Mouse (Mus musculus) heart, postnatal 25 days (tissue): ENCODE measurements around the gene Foxp4. TPM values are rescaled to one million over a fixed set of nuclear protein-coding genes. Genes with fewer than 3 reads are reported as not detected.

Experiments used
- DNase-seq: peaks from one replicate; pipeline ENCODE4 v3.0.0; 2022; ENCODE audit warnings: low spot score
- intact Hi-C: fragments of 180-260 bp; cut with DNase I; formaldehyde crosslinking; loops from one replicate; pipeline ENCODE4 v1.15.1; 2025
- total RNA-seq, 2 experiments: library from RNA; stranded (reverse); gene quantifications; 2 replicates each; pipeline ENCODE4 v1.2.3; 2021

The Foxp4 gene
- total RNA-seq, 2 experiments from 2014 or later: 9.4 to 9.6 TPM

GRCm38 (mm10) chr17:47937926-47938600, 13.6 kb upstream of the Foxp4 start:
- intact Hi-C loops: no loop called here
- DNase-seq: no peak

DNA sequence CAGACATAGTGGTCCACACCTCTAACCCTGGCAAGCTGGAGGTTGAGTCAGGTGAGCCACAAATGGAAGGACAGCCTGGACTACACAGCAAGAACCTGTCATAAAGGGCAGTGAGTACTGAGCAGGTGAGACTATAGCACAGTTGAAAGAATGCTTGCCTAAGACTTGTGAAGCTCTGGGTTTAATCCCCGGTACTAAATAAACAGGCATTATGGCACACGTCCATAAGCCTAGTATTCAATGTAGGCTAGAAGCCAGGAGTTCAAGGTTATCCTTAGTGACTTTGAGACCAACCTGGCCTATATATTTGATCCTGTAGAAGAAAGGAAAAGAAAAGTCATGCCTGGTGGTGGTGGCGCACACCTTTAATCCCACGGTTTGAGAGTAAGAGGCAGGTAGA, 12.1 kb upstream of the Foxp4 start:
- no peak for DNase-seq
- intact Hi-C loops: no loop called here

DNA sequence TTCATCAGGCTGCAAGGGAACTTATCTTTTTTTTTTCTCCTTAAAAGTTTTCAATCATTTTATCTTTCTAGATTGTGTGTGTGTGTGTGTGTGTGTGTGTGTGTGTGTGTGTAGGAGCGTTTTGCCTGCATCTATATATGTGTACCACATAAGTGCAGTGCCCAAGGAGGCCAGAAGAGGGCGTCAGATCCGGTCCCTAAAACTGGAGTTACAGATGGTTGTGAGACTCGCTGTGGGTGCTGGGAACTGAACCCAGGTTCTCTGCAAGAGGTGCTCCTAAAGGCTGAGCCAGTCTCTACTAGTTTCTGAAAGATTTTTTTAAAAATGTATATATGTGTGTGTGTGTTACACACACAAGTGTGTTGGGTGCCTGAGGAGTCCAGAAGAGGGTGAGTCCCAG, 5.0 kb upstream of the Foxp4 start:
- intact Hi-C loops: no loop called here
- DNase-seq: no peak

DNA sequence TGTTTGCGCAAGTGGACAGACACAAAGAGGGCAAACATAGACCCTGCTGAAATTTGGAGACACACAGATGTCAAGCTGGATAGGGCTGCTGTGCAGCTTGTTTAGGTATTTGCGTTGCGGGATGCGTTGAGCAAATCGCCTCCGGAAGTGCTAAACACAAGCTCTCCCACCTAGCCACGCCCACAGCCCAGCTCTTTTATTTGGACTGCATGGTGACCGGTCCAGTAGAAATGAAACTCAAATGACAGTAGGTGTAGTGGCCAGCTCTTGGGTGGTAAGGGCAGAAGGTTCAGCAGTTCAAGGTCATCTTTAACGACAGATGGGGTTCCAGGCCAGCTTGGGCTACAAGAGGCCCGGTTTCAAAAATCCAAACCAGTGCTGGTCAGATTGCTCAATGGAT, 1.5 kb upstream of the Foxp4 start:
- DNase-seq: no peak
- intact Hi-C loops: loop anchor here (2.0 kb wide), 1 partner anchor 117 kb away; no protein-coding TSS in a partner anchor

DNA sequence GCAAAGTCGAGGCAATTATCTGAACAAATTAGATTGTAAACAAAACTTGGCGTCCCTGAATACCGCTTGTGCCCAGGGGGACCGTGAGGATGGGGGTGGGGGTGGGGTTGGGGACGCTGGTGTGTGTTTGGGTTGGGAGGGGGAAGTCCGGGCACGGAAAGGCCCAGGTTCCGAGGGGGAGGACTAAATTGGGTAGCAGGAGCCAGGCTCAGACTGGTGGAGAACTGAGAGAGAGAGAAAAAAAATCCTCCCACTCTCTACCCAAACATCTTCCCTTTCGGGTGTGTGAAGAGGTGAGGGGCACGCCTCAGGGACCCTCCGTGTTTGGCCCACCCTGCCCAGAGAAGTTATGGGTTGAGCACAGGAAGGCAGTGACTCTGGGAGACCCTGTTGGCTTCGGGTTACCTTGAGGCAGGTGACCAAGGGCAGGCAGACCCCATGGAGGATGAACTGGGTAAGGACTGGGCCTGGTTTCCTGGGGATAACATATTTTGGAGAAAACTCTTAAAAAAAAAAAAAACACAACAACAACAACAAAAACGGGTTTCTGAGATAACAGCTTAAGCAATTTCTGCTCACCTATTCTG, 988 bp upstream of the Foxp4 start:
- intact Hi-C loops: loop anchor here (2.0 kb wide), 1 partner anchor 117 kb away; no protein-coding TSS in a partner anchor
- DNase-seq: no peak

- intact Hi-C loops: loop anchor here (2.0 to 5.0 kb wide), 4 partner anchors 47 to 173 kb away; no protein-coding TSS in a partner anchor
- peak; percentile 42 for DNase-seq
These were observed 615 bp downstream of the Foxp4 start for GRCm38 (mm10) chr17:47923678-47924382.

GRCm38 (mm10) chr17:47923011-47923677, 1.3 kb downstream of the Foxp4 start:
- intact Hi-C loops: loop anchor here (5.0 kb wide), 3 partner anchors 46 to 174 kb away; no protein-coding TSS in a partner anchor
- DNase-seq: no peak

DNA sequence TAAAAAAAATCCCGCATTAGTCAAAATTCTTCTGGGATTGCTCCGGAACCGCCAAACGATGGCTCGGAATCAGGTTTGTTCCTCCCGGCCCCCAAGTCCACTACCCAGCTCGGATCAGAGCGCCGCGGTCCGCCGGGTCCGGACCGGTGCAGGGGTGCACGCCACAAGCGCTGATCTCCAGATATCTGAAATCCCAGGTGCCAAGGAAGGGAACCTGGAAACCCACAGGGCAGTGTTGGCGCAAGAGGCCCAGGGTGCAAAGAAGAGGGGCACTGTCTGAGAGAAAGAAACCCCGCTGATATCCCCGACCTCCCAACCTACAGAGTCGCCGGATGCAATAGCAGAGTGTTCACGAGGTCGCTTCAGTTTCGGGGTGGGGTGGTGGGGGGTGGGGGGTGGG, 1.9 kb downstream of the Foxp4 start:
- no peak for DNase-seq
- intact Hi-C loops: loop anchor here (5.0 kb wide), 3 partner anchors 45 to 175 kb away; no protein-coding TSS in a partner anchor

- intact Hi-C loops: loop anchor here (5.0 kb wide), 3 partner anchors 45 to 175 kb away; no protein-coding TSS in a partner anchor
- DNase-seq: no peak
These were observed 2.3 kb downstream of the Foxp4 start for GRCm38 (mm10) chr17:47922116-47922515.

- intact Hi-C loops: loop anchor here (5.0 kb wide), 3 partner anchors 44 to 176 kb away; no protein-coding TSS in a partner anchor
- DNase-seq: no peak
These were observed 3.2 kb downstream of the Foxp4 start for GRCm38 (mm10) chr17:47921136-47921665.

DNA sequence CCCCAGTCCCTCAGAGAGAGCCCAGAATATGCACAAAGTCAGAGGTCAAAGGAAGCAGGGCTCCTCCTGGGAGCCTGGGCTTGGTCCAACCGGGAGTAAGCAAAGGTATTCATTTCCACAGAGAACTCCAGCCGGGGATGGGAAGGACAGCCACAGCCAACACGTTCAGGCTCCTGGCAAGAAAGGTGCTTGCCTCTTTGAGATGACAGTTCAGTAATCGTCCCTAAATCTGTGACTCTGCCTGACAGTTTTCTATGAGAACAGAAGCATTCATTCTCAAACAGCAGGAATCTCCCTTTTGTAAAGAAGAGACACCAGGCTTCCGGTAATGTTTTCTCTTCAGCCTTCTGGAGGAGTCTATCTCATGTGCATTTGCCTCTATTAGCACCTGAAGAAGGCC, 4.6 kb downstream of the Foxp4 start:
- intact Hi-C loops: loop anchor here (5.0 kb wide), 3 partner anchors 43 to 177 kb away; no protein-coding TSS in a partner anchor
- no peak for DNase-seq

- DNase-seq: no peak
- intact Hi-C loops: no loop called here
These were observed 6.5 kb downstream of the Foxp4 start for GRCm38 (mm10) chr17:47917907-47918306.

GRCm38 (mm10) chr17:47917212-47917611, 7.2 kb downstream of the Foxp4 start:
- DNase-seq: no peak
- intact Hi-C loops: no loop called here

DNA sequence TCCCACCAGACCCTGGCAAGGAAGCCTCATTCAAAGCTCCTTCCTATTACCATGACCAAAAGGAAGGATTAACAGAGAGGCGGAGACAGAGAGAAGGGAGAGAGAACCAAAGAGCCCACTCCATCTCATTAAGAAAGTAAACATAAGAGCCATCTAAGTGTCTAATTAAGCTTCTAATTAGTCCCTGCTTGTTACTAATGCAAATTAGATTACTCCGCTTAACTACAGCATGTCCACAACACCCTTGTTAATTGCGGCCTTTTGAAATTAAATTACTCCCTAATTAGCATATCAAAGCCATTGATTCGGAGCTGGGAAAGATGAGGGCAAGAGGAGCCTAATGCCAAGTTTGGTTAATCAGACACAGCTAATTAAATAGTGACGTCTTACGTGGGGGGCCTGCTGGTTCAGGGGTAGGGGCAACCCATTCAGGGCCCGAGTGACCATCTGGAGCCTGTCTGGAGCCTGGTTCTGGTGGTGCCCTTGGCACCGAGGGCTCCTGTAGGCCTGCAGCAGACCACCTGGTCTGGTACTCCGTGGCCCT, 9.7 kb downstream of the Foxp4 start:
- intact Hi-C loops: no loop called here
- no peak for DNase-seq

DNA sequence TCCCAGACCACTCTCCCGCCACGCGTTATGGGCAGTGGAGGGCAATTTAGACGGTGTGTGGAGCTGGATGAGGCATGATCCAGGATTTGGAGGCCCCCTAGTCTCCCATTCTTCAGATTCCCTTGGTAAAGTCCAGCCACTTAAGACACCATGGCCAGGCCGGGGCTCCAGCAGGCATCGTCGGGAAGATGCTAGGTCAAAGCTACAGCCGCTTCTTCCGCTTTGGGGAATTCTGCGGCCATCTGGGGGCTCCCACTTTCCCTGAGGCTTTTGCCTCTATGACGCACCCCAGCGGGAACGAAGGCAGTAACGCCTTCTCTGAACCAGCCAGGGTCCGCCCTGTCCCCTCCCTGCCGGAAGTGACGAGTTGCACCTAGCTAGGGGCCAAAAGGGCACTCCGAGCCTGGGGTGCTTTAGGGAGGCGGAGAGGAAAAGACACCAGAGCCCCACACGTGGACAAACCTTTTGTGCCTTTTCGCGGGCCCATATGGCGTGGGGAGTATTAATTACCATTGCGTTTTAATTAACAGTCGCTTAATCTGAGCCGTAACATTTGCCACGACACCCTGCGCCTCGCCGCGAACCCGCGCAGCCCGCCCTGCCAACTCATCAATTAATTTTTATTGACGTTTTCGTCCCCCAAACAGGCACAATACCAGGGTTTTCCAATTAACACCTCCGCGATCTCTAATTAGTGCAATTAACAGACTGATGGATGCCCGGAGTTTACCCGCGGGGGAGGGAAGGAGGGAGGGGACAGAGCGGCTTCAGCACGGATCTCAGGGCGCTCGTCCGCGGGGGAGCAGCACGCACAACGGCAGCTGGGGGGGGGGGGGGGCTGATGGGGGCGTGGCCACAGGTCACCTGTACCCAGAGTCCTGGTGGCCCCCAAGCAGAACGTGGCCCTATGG, 15.1 kb downstream of the Foxp4 start:
- DNase-seq: peak; percentile 51
- intact Hi-C loops: loop anchor here (10.0 kb wide), 1 partner anchor 185 kb away; no protein-coding TSS in a partner anchor

- intact Hi-C loops: loop anchor here (10.0 kb wide), 1 partner anchor 187 kb away; no protein-coding TSS in a partner anchor
- no peak for DNase-seq
These were observed 16.4 kb downstream of the Foxp4 start for GRCm38 (mm10) chr17:47908079-47908478.

DNA sequence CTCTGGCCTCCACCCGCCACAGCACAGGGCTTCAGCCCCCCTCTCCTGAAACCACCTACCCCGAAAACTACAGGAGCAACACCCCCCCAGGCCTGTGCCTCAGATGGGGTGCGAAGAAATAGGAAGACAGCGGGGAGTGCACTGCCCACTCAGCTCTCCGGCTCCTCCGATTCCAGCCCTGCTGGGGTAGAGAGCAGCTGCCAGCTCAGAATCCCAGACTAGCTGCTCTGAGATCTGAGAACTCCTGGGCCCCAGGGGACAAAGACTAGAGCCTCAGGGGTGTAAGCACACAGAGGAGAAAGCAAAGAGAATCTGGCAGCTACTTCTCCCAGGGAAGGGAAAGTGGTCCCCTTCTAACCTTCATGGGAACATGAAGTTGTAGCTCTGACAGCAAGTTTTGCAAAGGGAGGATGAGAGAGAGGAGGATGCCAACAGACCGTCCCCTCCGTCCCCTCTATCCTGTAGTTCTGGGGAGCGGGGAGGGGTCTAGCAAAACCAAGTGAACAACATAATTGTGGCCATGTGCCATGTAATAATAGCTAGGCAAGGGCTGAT, 17.0 kb downstream of the Foxp4 start:
- intact Hi-C loops: loop anchor here (10.0 kb wide), 1 partner anchor 187 kb away; no protein-coding TSS in a partner anchor
- no peak for DNase-seq
